In genomic region chr9:85724078-85724477, GRCm38 (mm10) we compare ENCODE assay signal across 17 mouse cellular contexts. TPM values are rescaled to one million over a fixed set of nuclear protein-coding genes. Genes with fewer than 3 reads are reported as not detected.
DNase-seq lines count a peak whose midpoint lies in the region; ATAC-seq and TF ChIP-seq lines count a peak whose summit lies in the region.
"Had no signal": no experiment of that assay in that cellular context is flagged by ENCODE, and none has a peak within 500 bp of the region (broad histone marks: within the 10 kb centered on the region; RNA-seq: fewer than 3 reads in every experiment).

No protein-coding gene starts in this region.

- H3K27me3 ChIP-seq in forebrain, postnatal 0 days (ENCODE audit: insufficient read depth, low read length) = no peaks in the 10 kb centered on the region
- no peaks in the 10 kb centered on the region for H3K27me3 ChIP-seq in forebrain, embryonic 12.5 days
- H3K27me3 ChIP-seq in midbrain, embryonic 15.5 days (replicated peaks) = no peaks in the 10 kb centered on the region
- H3K27me3 ChIP-seq in midbrain, embryonic 14.5 days (ENCODE audit: control insufficient read depth, insufficient read depth, low read length) = no peaks in the 10 kb centered on the region
- H3K27me3 ChIP-seq: embryonic facial prominence, embryonic 12.5 days had no signal

- H3K36me3 ChIP-seq in forebrain, postnatal 0 days (ENCODE audit: insufficient read depth) = peaks cover 56% of the 10 kb centered on the region
- peaks cover 74% of the 10 kb centered on the region for H3K36me3 ChIP-seq in forebrain, embryonic 12.5 days (replicated peaks)
- H3K36me3 ChIP-seq in midbrain, embryonic 15.5 days (replicated peaks) = peaks cover 46% of the 10 kb centered on the region
- peaks cover 85% of the 10 kb centered on the region for H3K36me3 ChIP-seq in midbrain, embryonic 14.5 days (ENCODE audit: control insufficient read depth, insufficient read depth, low read length)

- no peaks in the 10 kb centered on the region for H3K4me1 ChIP-seq in forebrain, postnatal 0 days (ENCODE audit: insufficient read depth)
- H3K4me1 ChIP-seq in forebrain, embryonic 12.5 days = no peaks in the 10 kb centered on the region
- no peaks in the 10 kb centered on the region for H3K4me1 ChIP-seq in midbrain, embryonic 15.5 days
- H3K4me1 ChIP-seq in midbrain, embryonic 14.5 days (ENCODE audit: control insufficient read depth, insufficient read depth, low read length) = no peaks in the 10 kb centered on the region
- H3K4me1 ChIP-seq: embryonic facial prominence, embryonic 10.5 days; embryonic facial prominence, embryonic 12.5 days had no signal

- no peak overlapping the region for H3K27ac ChIP-seq in forebrain, postnatal 0 days (ENCODE audit: low read depth, low read length)
- no peak overlapping the region for H3K27ac ChIP-seq in forebrain, embryonic 12.5 days
- no peak overlapping the region for H3K27ac ChIP-seq in midbrain, embryonic 15.5 days
- H3K27ac ChIP-seq in midbrain, embryonic 14.5 days (replicated peaks; ENCODE audit: low read depth, low read length) = no peak overlapping the region
- H3K27ac ChIP-seq: embryonic facial prominence, embryonic 10.5 days; embryonic facial prominence, embryonic 12.5 days had no signal

- ATAC-seq in forebrain, postnatal 0 days = peak; percentile 81
- ATAC-seq in forebrain, embryonic 12.5 days (ENCODE audit: low FRiP score) = no peak
- ATAC-seq in midbrain, embryonic 15.5 days (replicated peaks) = peak; percentile 63; the same call in 1 of the 2 replicates
- ATAC-seq in midbrain, embryonic 14.5 days (ENCODE audit: low FRiP score, low TSS enrichment) = no peak
- ATAC-seq: forebrain, embryonic 14.5 days had no signal

- no peak overlapping the region for H3K9ac ChIP-seq in forebrain, postnatal 0 days
- H3K9ac ChIP-seq in forebrain, embryonic 12.5 days = no peak overlapping the region
- no peak overlapping the region for H3K9ac ChIP-seq in midbrain, embryonic 15.5 days
- no peak overlapping the region for H3K9ac ChIP-seq in midbrain, embryonic 14.5 days (replicated peaks; ENCODE audit: low read length)
- H3K9ac ChIP-seq: embryonic facial prominence, embryonic 12.5 days had no signal

- DNase-seq in forebrain, postnatal 0 days = peak; percentile 8
- DNase-seq in midbrain, embryonic 14.5 days = no peak
- DNase-seq in brain, adult 2 months (ENCODE audit: low read depth, low spot score) = peak; percentile 31
- no peak for DNase-seq in gastrocnemius, postnatal 4 days (ENCODE audit: low spot score in 2 of 2)
- DNase-seq: adrenal gland, adult 2 months; adrenal gland, postnatal 10 days; adrenal gland, postnatal 25 days; cerebellum, adult 11-12 months; cerebellum, adult 2 months; cerebellum, adult 9-10 months; cerebellum, postnatal 10 days; cerebellum, postnatal 25 days had no signal

- WGBS in forebrain, postnatal 0 days = 85% methylated on average over 9 of the region's 9 CpGs
- WGBS in forebrain, embryonic 12.5 days = 92% methylated on average over 9 of the region's 9 CpGs
- 89% methylated on average over 9 of the region's 9 CpGs for WGBS in midbrain, embryonic 15.5 days
- whole genome bisulfite sequencing in midbrain, embryonic 14.5 days = 90% methylated on average over 9 of the region's 9 CpGs

- no peak overlapping the region for H3K4me2 ChIP-seq in forebrain, postnatal 0 days (ENCODE audit: low read depth)
- no peak overlapping the region for H3K4me2 ChIP-seq in forebrain, embryonic 12.5 days
- H3K4me2 ChIP-seq in midbrain, embryonic 15.5 days = no peak overlapping the region
- H3K4me2 ChIP-seq in midbrain, embryonic 14.5 days (ENCODE audit: low read length) = no peak overlapping the region
- H3K4me2 ChIP-seq: embryonic facial prominence, embryonic 12.5 days had no signal

- no peaks in the 10 kb centered on the region for H3K9me3 ChIP-seq in forebrain, postnatal 0 days (ENCODE audit: low read length)
- H3K9me3 ChIP-seq in forebrain, embryonic 12.5 days = no peaks in the 10 kb centered on the region
- H3K9me3 ChIP-seq in midbrain, embryonic 15.5 days = no peaks in the 10 kb centered on the region
- no peaks in the 10 kb centered on the region for H3K9me3 ChIP-seq in midbrain, embryonic 14.5 days (ENCODE audit: control insufficient read depth, low read length)
- H3K9me3 ChIP-seq: embryonic facial prominence, embryonic 10.5 days; embryonic facial prominence, embryonic 12.5 days had no signal

- H3K4me3 ChIP-seq in forebrain, postnatal 0 days (ENCODE audit: low read depth, low read length) = no peak overlapping the region
- H3K4me3 ChIP-seq in forebrain, embryonic 12.5 days (replicated peaks) = no peak overlapping the region
- H3K4me3 ChIP-seq in midbrain, embryonic 15.5 days = no peak overlapping the region
- no peak overlapping the region for H3K4me3 ChIP-seq in midbrain, embryonic 14.5 days (replicated peaks; ENCODE audit: low read depth, low read length)
- H3K4me3 ChIP-seq: embryonic facial prominence, embryonic 10.5 days; embryonic facial prominence, embryonic 12.5 days had no signal

- no peak for TF ChIP-seq CTCF in forebrain, postnatal 0 days (IDR thresholded peaks at IDR 0.05; ENCODE audit: low read depth)

RNA-seq across cellular contexts. Expression of gene Ibtk, which starts 25.1 kb away (rescaled TPM):
- total RNA-seq in forebrain, postnatal 0 days (2014; rRNA removed) = 22.4 and 25.6 TPM in 2 replicates
- polyA plus RNA-seq in forebrain, postnatal 0 days (2015; fragmentation: Nextera tagmentation; extraction: Ambion mirVana) = 10.5 and 16.3 TPM in 2 replicates
- 44.0 and 44.4 TPM in 2 replicates for polyA plus RNA-seq in forebrain, embryonic 12.5 days (2016; fragmentation: Nextera tagmentation; extraction: Ambion mirVana)
- 29.7 and 32.3 TPM in 2 replicates for polyA plus RNA-seq in midbrain, embryonic 15.5 days (2015; fragmentation: Nextera tagmentation; extraction: Ambion mirVana)
- 31.0 and 46.5 TPM in 2 replicates for polyA plus RNA-seq in midbrain, embryonic 14.5 days (2014; fragmentation: Nextera tagmentation; extraction: Ambion mirVana)
- total RNA-seq in gastrocnemius, postnatal 4 days (2021) = 10 to 100 TPM; 32.9 to 35.4 TPM

Comparison
In these comparisons a context has a peak if more than half of its experiments do, and no peak if none do; other contexts are left out.
1. ATAC-seq: peak in forebrain, postnatal 0 days (single experiment) and midbrain, embryonic 15.5 days (single experiment); none in forebrain, embryonic 12.5 days (single experiment) and midbrain, embryonic 14.5 days (single experiment).
2. DNase-seq: peak in forebrain, postnatal 0 days (single experiment) and brain, adult 2 months (single experiment); none in midbrain, embryonic 14.5 days (single experiment) and gastrocnemius, postnatal 4 days (0 of 2).